In genomic region chr2:30417595-30418165, GRCm38 (mm10) we compare ENCODE assay signal across 10 mouse cellular contexts. TPM values are rescaled to one million over a fixed set of nuclear protein-coding genes. Genes with fewer than 3 reads are reported as not detected.
A peak's percentile ranks its signal among the peaks of the same experiment; 100 is the strongest.
DNase-seq lines count a peak whose midpoint lies in the region; ATAC-seq and TF ChIP-seq lines count a peak whose summit lies in the region.
"Had no signal": no experiment of that assay in that cellular context is flagged by ENCODE, and none has a peak within 500 bp of the region (broad histone marks: within the 10 kb centered on the region; RNA-seq: fewer than 3 reads in every experiment).

No protein-coding gene starts in this region.

- TF ChIP-seq EP300 in heart, postnatal 0 days (IDR thresholded peaks at IDR 0.05; ENCODE audit: low read depth), result no peak
- no peak for TF ChIP-seq EP300 in stomach, postnatal 0 days (optimal IDR thresholded peaks at IDR 0.05)

- ATAC-seq in heart, postnatal 0 days (ENCODE audit: insufficient read depth, low read depth), result no peak
- ATAC-seq in stomach, embryonic 15.5 days (ENCODE audit: insufficient read depth, low FRiP score, low read depth), result no peak
- no peak for ATAC-seq in stomach, postnatal 0 days (ENCODE audit: low FRiP score, low TSS enrichment)
- ATAC-seq in limb, embryonic 12.5 days (ENCODE audit: insufficient number of reproducible peaks, insufficient read depth, low FRiP score, low TSS enrichment, low read depth), result no peak
- no peak for ATAC-seq in stomach, embryonic 16.5 days (ENCODE audit: insufficient read depth, low FRiP score)

- H3K4me1 ChIP-seq in heart, postnatal 0 days (ENCODE audit: control insufficient read depth, insufficient read depth), result peaks cover 34% of the 10 kb centered on the region
- H3K4me1 ChIP-seq in stomach, embryonic 15.5 days, result peaks cover 23% of the 10 kb centered on the region
- H3K4me1 ChIP-seq in stomach, postnatal 0 days (replicated peaks; ENCODE audit: control insufficient read depth, insufficient read depth), result no peaks in the 10 kb centered on the region; the same call in 1 of the 2 replicates
- H3K4me1 ChIP-seq in limb, embryonic 12.5 days (replicated peaks), result peaks cover 47% of the 10 kb centered on the region
- H3K4me1 ChIP-seq in stomach, embryonic 16.5 days (ENCODE audit: control insufficient read depth, insufficient read depth, low read length), result peaks cover 24% of the 10 kb centered on the region

- peak overlapping the region; percentile 67; the same call in 1 of the 2 replicates for H3K27ac ChIP-seq in heart, postnatal 0 days (ENCODE audit: low read depth)
- no peak overlapping the region for H3K27ac ChIP-seq in stomach, embryonic 15.5 days
- H3K27ac ChIP-seq in stomach, postnatal 0 days (replicated peaks), result no peak overlapping the region
- H3K27ac ChIP-seq in limb, embryonic 12.5 days, result peak overlapping the region; percentile 95
- no peak overlapping the region for H3K27ac ChIP-seq in stomach, embryonic 16.5 days (ENCODE audit: low read length)
- H3K27ac ChIP-seq: macrophage had no signal

- H3K4me3 ChIP-seq in heart, postnatal 0 days (ENCODE audit: low read depth, low read length), result no peak overlapping the region
- H3K4me3 ChIP-seq in stomach, embryonic 15.5 days (replicated peaks), result no peak overlapping the region
- no peak overlapping the region for H3K4me3 ChIP-seq in stomach, postnatal 0 days (ENCODE audit: low read depth, low read length)
- no peak overlapping the region; the same call in 1 of the 2 replicates for H3K4me3 ChIP-seq in limb, embryonic 12.5 days (replicated peaks)
- H3K4me3 ChIP-seq in stomach, embryonic 16.5 days (replicated peaks; ENCODE audit: low read length), result no peak overlapping the region

- H3K27me3 ChIP-seq in heart, postnatal 0 days (ENCODE audit: control insufficient read depth, insufficient read depth, low read length), result no peaks in the 10 kb centered on the region
- H3K27me3 ChIP-seq in stomach, embryonic 15.5 days (replicated peaks), result no peaks in the 10 kb centered on the region
- no peaks in the 10 kb centered on the region for H3K27me3 ChIP-seq in stomach, postnatal 0 days (ENCODE audit: control insufficient read depth, insufficient read depth, low read length)
- no peaks in the 10 kb centered on the region; the same call in 1 of the 2 replicates for H3K27me3 ChIP-seq in limb, embryonic 12.5 days
- H3K27me3 ChIP-seq in stomach, embryonic 16.5 days (ENCODE audit: control insufficient read depth, insufficient read depth, low read length), result no peaks in the 10 kb centered on the region

- H3K9ac ChIP-seq in heart, postnatal 0 days (replicated peaks; ENCODE audit: low read depth, low read length), result no peak overlapping the region
- H3K9ac ChIP-seq in stomach, embryonic 15.5 days, result no peak overlapping the region
- H3K9ac ChIP-seq in stomach, postnatal 0 days (ENCODE audit: low read length), result no peak overlapping the region
- peak overlapping the region; percentile 52 for H3K9ac ChIP-seq in limb, embryonic 12.5 days (replicated peaks)
- no peak overlapping the region for H3K9ac ChIP-seq in stomach, embryonic 16.5 days (ENCODE audit: low read length)

- DNase-seq in heart, postnatal 0 days (ENCODE audit: low spot score), result no peak
- no peak for DNase-seq in heart, postnatal 14 days
- no peak for DNase-seq in stomach, postnatal 0 days (ENCODE audit: low spot score)
- DNase-seq in thymus, postnatal 0 days (ENCODE audit: low spot score), result no peak
- no peak for DNase-seq in lung, postnatal 10 days
- DNase-seq: kidney, postnatal 14 days had no signal

- TF ChIP-seq CTCF in heart, postnatal 0 days (IDR thresholded peaks at IDR 0.05; ENCODE audit: low read depth), result no peak
- no peak for TF ChIP-seq CTCF in stomach, postnatal 0 days (IDR thresholded peaks at IDR 0.05; ENCODE audit: low read depth)

- H3K36me3 ChIP-seq in heart, postnatal 0 days (replicated peaks; ENCODE audit: control insufficient read depth, insufficient read depth, low read length), result peaks cover 4% of the 10 kb centered on the region
- no peaks in the 10 kb centered on the region for H3K36me3 ChIP-seq in stomach, embryonic 15.5 days
- no peaks in the 10 kb centered on the region; the same call in 1 of the 2 replicates for H3K36me3 ChIP-seq in stomach, postnatal 0 days (ENCODE audit: control insufficient read depth, insufficient read depth, low read length)
- peaks cover 6% of the 10 kb centered on the region; the same call in 1 of the 2 replicates for H3K36me3 ChIP-seq in limb, embryonic 12.5 days
- H3K36me3 ChIP-seq in stomach, embryonic 16.5 days (ENCODE audit: control insufficient read depth, insufficient read depth, low read length), result no peaks in the 10 kb centered on the region

- intact Hi-C loops in heart, postnatal 14 days (cut with DNase I), result no loop called here

- peak overlapping the region; percentile 17; the same call in 1 of the 2 replicates for H3K4me2 ChIP-seq in heart, postnatal 0 days (ENCODE audit: low read depth, low read length)
- peak overlapping the region; percentile 29 for H3K4me2 ChIP-seq in stomach, embryonic 15.5 days
- H3K4me2 ChIP-seq in stomach, postnatal 0 days (replicated peaks; ENCODE audit: low read depth), result no peak overlapping the region
- H3K4me2 ChIP-seq in limb, embryonic 12.5 days, result peak overlapping the region; percentile 75
- peak overlapping the region; percentile 66; the same call in 1 of the 2 replicates for H3K4me2 ChIP-seq in stomach, embryonic 16.5 days (ENCODE audit: low read depth, low read length)

- H3K9me3 ChIP-seq in heart, postnatal 0 days (replicated peaks; ENCODE audit: control insufficient read depth, low read length), result no peaks in the 10 kb centered on the region
- H3K9me3 ChIP-seq in stomach, embryonic 15.5 days, result no peaks in the 10 kb centered on the region
- no peaks in the 10 kb centered on the region for H3K9me3 ChIP-seq in stomach, postnatal 0 days (ENCODE audit: control insufficient read depth, low read length)
- H3K9me3 ChIP-seq in limb, embryonic 12.5 days, result no peaks in the 10 kb centered on the region
- no peaks in the 10 kb centered on the region for H3K9me3 ChIP-seq in stomach, embryonic 16.5 days (replicated peaks; ENCODE audit: control insufficient read depth, low read length)

- WGBS in heart, postnatal 0 days, result 49% methylated on average over 5 of the region's 5 CpGs
- WGBS in stomach, embryonic 15.5 days, result 67% methylated on average over 5 of the region's 5 CpGs
- WGBS in stomach, postnatal 0 days, result 58% methylated on average over 5 of the region's 5 CpGs
- WGBS in limb, embryonic 12.5 days, result 62% methylated on average over 5 of the region's 5 CpGs
- 63% methylated on average over 5 of the region's 5 CpGs for WGBS in stomach, embryonic 16.5 days

RNA-seq across cellular contexts. Expression of gene Ptpa, which starts 1.8 kb away (rescaled TPM):
- 109 and 112 TPM in 2 replicates for total RNA-seq in heart, postnatal 0 days (2014; rRNA removed; ENCODE audit: low replicate concordance)
- 92.4 TPM in 2 replicates for polyA plus RNA-seq in heart, postnatal 0 days (2015; fragmentation: Nextera tagmentation; extraction: Ambion mirVana)
- 100 to 1,000 TPM in 1 of 2 experiments, 10 to 100 TPM in 1; 99.1 to 109 TPM for total RNA-seq in heart, postnatal 14 days (2021)
- 128 and 137 TPM in 2 replicates for polyA plus RNA-seq in stomach, embryonic 15.5 days (2015; fragmentation: Nextera tagmentation; extraction: Ambion mirVana)
- polyA plus RNA-seq in stomach, postnatal 0 days (2015; fragmentation: Nextera tagmentation; extraction: Ambion mirVana), result 76.6 and 79.6 TPM in 2 replicates
- 154 and 155 TPM in 2 replicates for polyA plus RNA-seq in limb, embryonic 12.5 days (2016; fragmentation: Nextera tagmentation; extraction: Ambion mirVana)
- polyA plus RNA-seq in stomach, embryonic 16.5 days (2015; fragmentation: Nextera tagmentation; extraction: Ambion mirVana), result 138 and 146 TPM in 2 replicates
- 127 and 128 TPM in 2 replicates for polyA plus RNA-seq in thymus, postnatal 0 days (2015; fragmentation: Nextera tagmentation; extraction: Ambion mirVana)

RNA-seq across cellular contexts. Expression of gene Crat, which starts 2.1 kb away (rescaled TPM):
- 351 and 413 TPM in 2 replicates for total RNA-seq in heart, postnatal 0 days (2014; rRNA removed; ENCODE audit: low replicate concordance)
- 263 and 266 TPM in 2 replicates for polyA plus RNA-seq in heart, postnatal 0 days (2015; fragmentation: Nextera tagmentation; extraction: Ambion mirVana)
- total RNA-seq in heart, postnatal 14 days (2021), result 100 to 1,000 TPM; 441 to 477 TPM
- polyA plus RNA-seq in stomach, embryonic 15.5 days (2015; fragmentation: Nextera tagmentation; extraction: Ambion mirVana), result 22.2 and 24.2 TPM in 2 replicates
- 22.0 and 25.9 TPM in 2 replicates for polyA plus RNA-seq in stomach, postnatal 0 days (2015; fragmentation: Nextera tagmentation; extraction: Ambion mirVana)
- 24.4 and 27.5 TPM in 2 replicates for polyA plus RNA-seq in limb, embryonic 12.5 days (2016; fragmentation: Nextera tagmentation; extraction: Ambion mirVana)
- polyA plus RNA-seq in stomach, embryonic 16.5 days (2015; fragmentation: Nextera tagmentation; extraction: Ambion mirVana), result 27.7 and 29.0 TPM in 2 replicates
- 7.9 and 10.2 TPM in 2 replicates for polyA plus RNA-seq in thymus, postnatal 0 days (2015; fragmentation: Nextera tagmentation; extraction: Ambion mirVana)

RNA-seq across cellular contexts. Expression of gene Dolpp1, which starts 25.6 kb away (rescaled TPM):
- 40.6 and 56.4 TPM in 2 replicates for total RNA-seq in heart, postnatal 0 days (2014; rRNA removed; ENCODE audit: low replicate concordance)
- polyA plus RNA-seq in heart, postnatal 0 days (2015; fragmentation: Nextera tagmentation; extraction: Ambion mirVana), result 14.4 and 15.0 TPM in 2 replicates
- 10 to 100 TPM; 11.4 to 12.1 TPM for total RNA-seq in heart, postnatal 14 days (2021)
- 42.5 and 45.5 TPM in 2 replicates for polyA plus RNA-seq in stomach, embryonic 15.5 days (2015; fragmentation: Nextera tagmentation; extraction: Ambion mirVana)
- 29.8 and 32.9 TPM in 2 replicates for polyA plus RNA-seq in stomach, postnatal 0 days (2015; fragmentation: Nextera tagmentation; extraction: Ambion mirVana)
- 33.2 and 39.1 TPM in 2 replicates for polyA plus RNA-seq in limb, embryonic 12.5 days (2016; fragmentation: Nextera tagmentation; extraction: Ambion mirVana)
- 39.0 and 45.8 TPM in 2 replicates for polyA plus RNA-seq in stomach, embryonic 16.5 days (2015; fragmentation: Nextera tagmentation; extraction: Ambion mirVana)
- polyA plus RNA-seq in thymus, postnatal 0 days (2015; fragmentation: Nextera tagmentation; extraction: Ambion mirVana), result 27.8 and 28.1 TPM in 2 replicates

RNA-seq across cellular contexts. Expression of gene Miga2, which starts 53.6 kb away (rescaled TPM):
- 82.6 and 105 TPM in 2 replicates for total RNA-seq in heart, postnatal 0 days (2014; rRNA removed; ENCODE audit: low replicate concordance)
- 31.9 and 32.6 TPM in 2 replicates for polyA plus RNA-seq in heart, postnatal 0 days (2015; fragmentation: Nextera tagmentation; extraction: Ambion mirVana)
- 10 to 100 TPM; 74.7 to 80.0 TPM for total RNA-seq in heart, postnatal 14 days (2021)
- 20.8 and 24.3 TPM in 2 replicates for polyA plus RNA-seq in stomach, embryonic 15.5 days (2015; fragmentation: Nextera tagmentation; extraction: Ambion mirVana)
- 16.8 and 17.8 TPM in 2 replicates for polyA plus RNA-seq in stomach, postnatal 0 days (2015; fragmentation: Nextera tagmentation; extraction: Ambion mirVana)
- polyA plus RNA-seq in limb, embryonic 12.5 days (2016; fragmentation: Nextera tagmentation; extraction: Ambion mirVana), result 26.9 and 30.6 TPM in 2 replicates
- 26.2 and 26.3 TPM in 2 replicates for polyA plus RNA-seq in stomach, embryonic 16.5 days (2015; fragmentation: Nextera tagmentation; extraction: Ambion mirVana)
- 7.6 and 10.6 TPM in 2 replicates for polyA plus RNA-seq in thymus, postnatal 0 days (2015; fragmentation: Nextera tagmentation; extraction: Ambion mirVana)

RNA-seq across cellular contexts. Expression of gene Ier5l, which starts 56.3 kb away (rescaled TPM):
- 12.4 and 12.5 TPM in 2 replicates for total RNA-seq in heart, postnatal 0 days (2014; rRNA removed; ENCODE audit: low replicate concordance)
- 0.94 and 1.2 TPM in 2 replicates for polyA plus RNA-seq in heart, postnatal 0 days (2015; fragmentation: Nextera tagmentation; extraction: Ambion mirVana)
- total RNA-seq in heart, postnatal 14 days (2021), result 1 to 10 TPM; 5.8 to 6.3 TPM
- polyA plus RNA-seq in stomach, embryonic 15.5 days (2015; fragmentation: Nextera tagmentation; extraction: Ambion mirVana), result 3.2 and 3.3 TPM in 2 replicates
- polyA plus RNA-seq in stomach, postnatal 0 days (2015; fragmentation: Nextera tagmentation; extraction: Ambion mirVana), result 1.8 and 4.4 TPM in 2 replicates
- 3.6 and 4.5 TPM in 2 replicates for polyA plus RNA-seq in limb, embryonic 12.5 days (2016; fragmentation: Nextera tagmentation; extraction: Ambion mirVana)
- polyA plus RNA-seq in stomach, embryonic 16.5 days (2015; fragmentation: Nextera tagmentation; extraction: Ambion mirVana), result 0.56 and 0.83 TPM in 2 replicates
- polyA plus RNA-seq in thymus, postnatal 0 days (2015; fragmentation: Nextera tagmentation; extraction: Ambion mirVana), result 0.55 and 0.69 TPM in 2 replicates

Comparison
In these comparisons a context has a peak if more than half of its experiments do, and no peak if none do; other contexts are left out.
1. H3K27ac ChIP-seq: peak in heart, postnatal 0 days (single experiment) and limb, embryonic 12.5 days (single experiment); none in stomach, embryonic 15.5 days (single experiment), stomach, postnatal 0 days (single experiment) and stomach, embryonic 16.5 days (single experiment).